Mouse (Mus musculus) small intestine, adult 2 months (tissue): Measurements from ENCODE around the gene Duxbl2.
"Not testable (repeated sequence)": the region's sequence is repeated elsewhere in the genome, so short reads cannot be mapped to it uniquely, and the experiment has no call there.

Experiments
- CTCF ChIP-seq: fragments of 200-500 bp; IDR thresholded peaks from 2 replicates; pipeline ENCODE4 v1.5.1; 2012; ENCODE audit warnings: low read depth, mild to moderate bottlenecking, control low read depth, inconsistent platforms, low read length, moderate library complexity, mixed read lengths; ENCODE audit not compliant: insufficient replicate concordance, insufficient read length; ENCODE audit errors: extremely low read depth
- POLR2A ChIP-seq: fragments of 200-500 bp; IDR thresholded peaks from 2 replicates; pipeline ENCODE4 v1.6.1; 2012; ENCODE audit warnings: low read depth, mild to moderate bottlenecking, control low read depth, inconsistent platforms, low read length, moderate library complexity

GRCm38 (mm10) chr14:26161156-26161555 is 43.0 kb downstream of the Duxbl2 start:
- TF ChIP-seq CTCF, POLR2A: not testable (repeated sequence)
